Comparison of ENCODE assay signal across 15 mouse cellular contexts in genomic region chr14:106977958-106978357, GRCm38 (mm10).
"Had no signal": no experiment of that assay in that cellular context is flagged by ENCODE, and none has a peak within 500 bp of the region (broad histone marks: within the 10 kb centered on the region; RNA-seq: fewer than 3 reads in every experiment).

No protein-coding gene starts in this region.

- H3K4me1 ChIP-seq: neural tube, embryonic 15.5 days; stomach, embryonic 15.5 days had no signal

- H3K4me3 ChIP-seq: neural tube, embryonic 15.5 days; stomach, embryonic 15.5 days had no signal

- H3K36me3 ChIP-seq: neural tube, embryonic 15.5 days; stomach, embryonic 15.5 days had no signal

- H3K27me3 ChIP-seq: neural tube, embryonic 15.5 days; stomach, embryonic 15.5 days had no signal

- DNase-seq: retina, postnatal 1 day; right cerebral cortex, adult 18-20 months; right cerebral cortex, postnatal 14 days; right cerebral cortex, postnatal 25 days; right cerebral cortex, postnatal 4 days; spleen, adult 18-20 months; thymus, adult 18-20 months; thymus, adult 2 months; thymus, postnatal 14 days; thymus, postnatal 25 days; thymus, postnatal 36 days; thymus, postnatal 4 days had no signal

- H3K9ac ChIP-seq: neural tube, embryonic 15.5 days; stomach, embryonic 15.5 days had no signal

- H3K4me2 ChIP-seq: neural tube, embryonic 15.5 days; stomach, embryonic 15.5 days had no signal

- H3K27ac ChIP-seq: neural tube, embryonic 15.5 days; stomach, embryonic 15.5 days; stomach, postnatal 0 days had no signal

- H3K9me3 ChIP-seq: neural tube, embryonic 15.5 days; stomach, embryonic 15.5 days had no signal
